Mouse (Mus musculus): ENCODE measurements around the gene Casp2. TPM values are rescaled to one million over a fixed set of nuclear protein-coding genes. Genes with fewer than 3 reads are reported as not detected.

Casp2 gene
- 19.7 and 23.4 TPM in 2 replicates for polyA plus RNA-seq (2012; rRNA removed)

DNA sequence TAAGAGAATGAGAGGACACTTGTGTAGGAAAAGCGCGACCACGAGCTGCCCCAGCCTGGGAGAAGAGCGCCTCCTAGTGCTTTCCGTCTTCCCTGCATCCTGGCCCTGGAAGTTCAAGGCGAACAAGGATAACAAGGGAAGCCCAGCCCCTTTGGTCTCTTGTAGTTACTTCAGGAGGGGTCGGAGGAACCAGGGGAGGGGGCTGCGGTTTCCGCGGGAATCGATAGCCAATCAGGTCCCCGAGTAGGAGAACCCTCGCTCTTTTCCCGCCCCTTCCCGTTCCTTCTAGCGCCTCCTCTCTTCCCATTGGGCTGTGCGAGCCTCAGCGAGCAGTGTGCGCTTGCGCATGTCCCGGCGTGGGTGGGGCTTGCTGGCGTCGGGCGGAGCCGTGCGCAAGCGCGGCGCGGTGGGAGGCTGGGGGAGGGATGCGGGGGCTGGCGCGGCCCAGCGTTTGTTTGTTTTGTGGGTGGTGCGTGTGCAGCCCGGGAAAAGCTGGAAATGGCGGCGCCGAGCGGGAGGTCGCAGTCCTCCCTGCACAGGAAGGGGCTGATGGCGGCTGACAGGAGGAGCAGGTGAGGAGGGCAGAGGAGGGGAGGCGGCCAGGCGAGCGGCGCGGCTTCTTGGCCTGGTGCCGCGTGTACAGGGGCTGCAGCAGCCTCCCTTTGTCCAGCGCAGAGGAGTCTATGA lies at the start of gene Casp2:
Gene Casp2, plus strand, starts transcription at position 360 of the 687 bp plus-strand sequence.
- TF ChIP-seq POLR2A (IDR thresholded peaks at IDR 0.05; ENCODE audit: extremely low read depth, insufficient read depth, low read length): peak; percentile 53; the same call in 1 of the 2 replicates
- TF ChIP-seq CTCF (IDR thresholded peaks at IDR 0.05; ENCODE audit: extremely low read depth, insufficient read depth, low read length): peak; percentile 93

DNA sequence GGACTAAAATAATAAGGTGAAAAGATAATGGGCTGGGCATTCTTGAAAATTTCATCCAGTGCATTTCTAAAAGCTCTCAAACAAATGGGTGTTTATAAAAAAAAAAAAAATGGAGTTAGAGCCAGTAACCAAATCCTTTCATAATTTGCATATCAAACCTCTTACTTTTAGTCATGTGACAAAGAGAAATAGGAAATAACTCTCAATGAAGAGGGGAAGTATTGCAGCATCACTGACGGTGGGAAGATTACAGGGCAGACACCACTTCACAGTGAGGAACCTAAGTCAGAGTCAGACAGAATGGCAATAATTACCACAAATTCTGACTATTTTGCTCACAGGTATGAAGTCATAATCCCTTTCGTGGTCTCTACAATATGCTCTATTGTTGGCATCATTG lies 49.8 kb upstream of the Casp2 start, which contains the start of gene Tas2r144:
Gene Tas2r144, plus strand, starts transcription at position 301 of the 400 bp plus-strand sequence.
- no peak for TF ChIP-seq POLR2A (IDR thresholded peaks at IDR 0.05; ENCODE audit: extremely low read depth, insufficient read depth, low read length)
- TF ChIP-seq CTCF (IDR thresholded peaks at IDR 0.05; ENCODE audit: extremely low read depth, insufficient read depth, low read length): no peak
- Histone ChIP-seq H3K4me3 (ENCODE audit: insufficient read depth, low read length) (no peak within 1 kb of the TSS), H3K4me1 (ENCODE audit: control insufficient read depth, insufficient read depth, low read length) (no peaks in the 10 kb centered on the region), H3K27ac (ENCODE audit: insufficient read depth, low read length) (no peak within 1 kb of the TSS)

More for the DNA sequence above, at the start of gene Casp2:
- H3K27ac ChIP-seq (ENCODE audit: insufficient read depth, low read length): peak within 1 kb of the TSS; percentile 54
- H3K4me3 ChIP-seq (ENCODE audit: insufficient read depth, low read length): peak within 1 kb of the TSS; percentile 76
- H3K4me1 ChIP-seq (ENCODE audit: control insufficient read depth, insufficient read depth, low read length): no peaks in the 10 kb centered on the region; the same call in 1 of the 2 replicates

DNA sequence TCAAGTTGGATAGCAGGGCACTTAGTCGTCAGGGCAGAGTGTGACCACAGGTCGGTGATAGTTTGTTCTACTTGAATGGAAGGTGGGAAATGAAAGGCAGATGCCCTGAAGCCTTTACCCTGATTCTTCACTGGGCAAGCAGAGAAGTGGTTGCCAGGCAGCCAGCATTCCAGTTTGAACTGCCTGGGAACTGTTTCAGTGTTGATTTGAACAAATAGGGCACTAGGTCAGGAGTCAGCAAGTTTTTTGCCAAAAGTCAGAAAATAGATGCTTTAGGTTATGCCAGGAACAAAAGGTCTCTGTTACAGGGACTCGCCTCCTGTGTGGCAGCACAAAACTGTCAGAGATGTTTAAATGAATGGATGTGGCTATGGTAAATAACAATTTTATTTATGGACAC lies 42.5 kb upstream of the Casp2 start:
- no peak overlapping the region for H3K27ac ChIP-seq (ENCODE audit: insufficient read depth, low read length)
- H3K4me3 ChIP-seq (ENCODE audit: insufficient read depth, low read length): no peak overlapping the region
- TF ChIP-seq CTCF (IDR thresholded peaks at IDR 0.05; ENCODE audit: extremely low read depth, insufficient read depth, low read length) (no peak), POLR2A (IDR thresholded peaks at IDR 0.05; ENCODE audit: extremely low read depth, insufficient read depth, low read length) (no peak)
- H3K4me1 ChIP-seq (ENCODE audit: control insufficient read depth, insufficient read depth, low read length): no peaks in the 10 kb centered on the region

DNA sequence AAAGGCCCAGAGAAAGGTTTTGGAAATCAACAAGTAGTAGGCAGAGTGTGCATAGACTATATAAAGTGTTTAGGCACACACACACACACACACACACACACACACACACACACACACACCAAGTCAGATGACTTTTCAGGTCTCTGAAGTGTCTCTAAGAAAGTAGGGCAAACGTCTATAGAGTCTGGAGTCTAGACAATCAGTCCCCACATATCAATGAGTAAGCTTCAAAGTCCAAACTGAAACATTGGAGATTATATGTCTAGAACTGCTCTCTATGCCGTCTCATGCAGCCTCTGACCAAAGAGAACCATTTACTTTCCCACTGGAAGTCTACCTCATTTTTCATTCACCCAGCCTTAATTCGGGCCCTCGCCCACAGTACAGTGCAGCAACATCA lies 39.7 kb upstream of the Casp2 start:
- Histone ChIP-seq H3K27ac (ENCODE audit: insufficient read depth, low read length) (no peak overlapping the region), H3K4me1 (ENCODE audit: control insufficient read depth, insufficient read depth, low read length) (no peaks in the 10 kb centered on the region), H3K4me3 (ENCODE audit: insufficient read depth, low read length) (no peak overlapping the region)
- TF ChIP-seq POLR2A (IDR thresholded peaks at IDR 0.05; ENCODE audit: extremely low read depth, insufficient read depth, low read length) (no peak), CTCF (IDR thresholded peaks at IDR 0.05; ENCODE audit: extremely low read depth, insufficient read depth, low read length) (no peak)

DNA sequence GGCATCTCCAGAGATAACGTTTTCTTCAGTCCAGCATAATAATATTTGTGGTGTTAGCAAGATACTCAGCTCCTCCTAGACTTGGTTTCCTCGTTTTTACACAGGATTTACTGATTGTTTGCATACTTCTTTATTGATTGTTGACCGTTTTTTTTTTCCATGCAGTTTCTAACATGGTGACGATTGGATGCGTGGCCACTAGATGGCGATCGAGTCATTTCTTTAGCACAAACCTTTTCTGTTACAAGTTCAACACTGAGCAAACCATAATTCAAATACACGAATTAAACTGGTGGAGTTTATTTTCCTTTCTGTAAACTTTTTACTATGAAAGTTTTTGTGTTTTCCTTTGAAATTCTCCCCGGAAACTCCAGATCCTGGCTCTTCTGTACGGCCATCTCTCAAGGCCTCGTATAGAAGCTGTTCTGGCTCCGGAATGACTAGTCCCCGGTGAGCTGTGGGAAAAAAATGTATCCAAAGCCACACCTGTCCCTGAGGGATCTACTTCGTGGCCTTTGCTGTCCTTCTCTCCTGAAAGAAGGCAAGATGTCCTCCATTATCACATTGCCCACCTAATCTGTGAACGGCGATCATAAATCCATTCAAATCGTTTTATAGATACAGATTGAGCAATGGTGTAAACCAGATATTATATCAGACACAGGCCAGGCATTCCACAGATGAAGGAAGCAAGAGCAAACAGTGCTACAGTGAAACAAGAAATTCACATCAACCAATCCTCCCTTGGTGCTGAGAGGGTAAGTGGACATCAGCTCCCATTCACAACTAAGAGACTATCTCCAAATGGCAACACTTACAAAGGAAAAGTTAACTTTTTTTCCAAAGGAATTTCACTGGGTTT lies 37.3 kb upstream of the Casp2 start:
- Histone ChIP-seq H3K27ac (ENCODE audit: insufficient read depth, low read length) (no peak overlapping the region), H3K4me3 (ENCODE audit: insufficient read depth, low read length) (no peak overlapping the region)
- TF ChIP-seq CTCF (IDR thresholded peaks at IDR 0.05; ENCODE audit: extremely low read depth, insufficient read depth, low read length) (peak; percentile 70; the same call in 1 of the 2 replicates), POLR2A (IDR thresholded peaks at IDR 0.05; ENCODE audit: extremely low read depth, insufficient read depth, low read length) (no peak)

DNA sequence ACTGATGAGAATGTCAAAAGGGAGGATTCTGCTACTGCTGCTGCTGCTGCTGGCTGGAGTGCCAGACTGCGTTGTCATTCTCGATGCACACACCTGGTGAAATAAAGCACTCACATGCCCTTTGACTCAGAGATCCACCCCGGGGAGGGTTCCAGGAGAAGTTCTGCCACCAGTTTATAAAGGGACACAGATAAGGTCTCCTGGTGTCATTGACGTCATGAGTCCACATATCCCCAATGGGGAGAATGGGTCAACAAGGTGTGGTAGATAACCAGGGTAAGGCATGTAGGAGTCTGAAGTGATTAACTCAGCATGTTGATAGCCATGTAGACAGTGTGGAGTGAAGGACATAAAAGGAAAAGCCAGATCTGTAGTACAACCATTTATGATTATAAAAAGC lies 35.2 kb upstream of the Casp2 start:
- no peak overlapping the region for H3K4me3 ChIP-seq (ENCODE audit: insufficient read depth, low read length)
- no peak for TF ChIP-seq CTCF (IDR thresholded peaks at IDR 0.05; ENCODE audit: extremely low read depth, insufficient read depth, low read length)
- H3K27ac ChIP-seq (ENCODE audit: insufficient read depth, low read length): no peak overlapping the region
- H3K4me1 ChIP-seq (ENCODE audit: control insufficient read depth, insufficient read depth, low read length): no peaks in the 10 kb centered on the region; the same call in 1 of the 2 replicates

More for the DNA sequence above, 37.3 kb upstream of the Casp2 start:
- no peaks in the 10 kb centered on the region; the same call in 1 of the 2 replicates for H3K4me1 ChIP-seq (ENCODE audit: control insufficient read depth, insufficient read depth, low read length)

DNA sequence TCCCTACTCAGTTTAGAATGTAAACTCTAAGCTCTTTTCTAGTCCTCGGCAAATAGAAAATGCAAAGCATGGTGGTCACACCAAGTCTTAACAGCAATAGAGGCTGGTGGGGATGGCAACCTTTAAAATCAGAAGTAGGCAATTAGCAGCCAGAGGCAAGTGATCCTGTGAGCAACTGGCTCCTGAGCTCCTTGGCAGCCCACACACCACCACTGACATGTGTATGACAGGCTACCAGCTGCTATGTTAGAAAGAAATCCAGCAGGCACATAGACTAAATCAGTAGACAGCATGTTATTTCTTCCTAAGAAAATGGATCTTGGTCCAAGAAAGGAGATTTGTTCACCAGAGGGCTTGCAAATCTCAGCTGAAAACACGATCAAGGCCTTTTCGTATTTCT lies 33.6 kb upstream of the Casp2 start:
- H3K27ac ChIP-seq (ENCODE audit: insufficient read depth, low read length): no peak overlapping the region
- no peak for TF ChIP-seq CTCF (IDR thresholded peaks at IDR 0.05; ENCODE audit: extremely low read depth, insufficient read depth, low read length)
- no peak for TF ChIP-seq POLR2A (IDR thresholded peaks at IDR 0.05; ENCODE audit: extremely low read depth, insufficient read depth, low read length)
- H3K4me1 ChIP-seq (ENCODE audit: control insufficient read depth, insufficient read depth, low read length): no peaks in the 10 kb centered on the region; the same call in 1 of the 2 replicates
- H3K4me3 ChIP-seq (ENCODE audit: insufficient read depth, low read length): no peak overlapping the region

DNA sequence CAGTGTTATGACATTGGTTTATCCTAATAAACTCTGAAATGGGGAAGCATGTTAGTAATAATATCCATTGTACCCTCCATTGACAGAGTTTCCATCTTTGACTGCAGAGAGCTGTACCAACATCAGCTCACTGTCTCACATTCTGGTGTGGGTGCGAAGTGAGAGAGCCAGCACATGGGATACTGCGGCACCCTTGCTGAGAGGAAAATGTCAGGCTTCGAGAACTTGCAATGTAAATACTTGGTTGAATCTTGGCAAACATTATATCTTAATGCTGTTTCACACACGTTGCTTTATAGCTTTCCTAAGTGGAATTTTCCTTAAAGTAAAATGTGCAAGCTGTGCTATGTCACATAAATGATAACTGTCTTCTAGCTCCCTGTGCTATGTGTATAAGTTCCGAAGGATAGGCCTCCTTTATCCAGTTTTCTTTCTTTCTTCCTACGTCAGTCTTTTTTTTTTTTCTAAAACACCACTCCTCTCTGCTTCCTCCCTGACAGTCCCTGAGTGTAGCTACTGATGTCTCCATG lies 27.4 kb upstream of the Casp2 start:
- no peaks in the 10 kb centered on the region for H3K4me1 ChIP-seq (ENCODE audit: control insufficient read depth, insufficient read depth, low read length)
- TF ChIP-seq POLR2A (IDR thresholded peaks at IDR 0.05; ENCODE audit: extremely low read depth, insufficient read depth, low read length) (no peak), CTCF (IDR thresholded peaks at IDR 0.05; ENCODE audit: extremely low read depth, insufficient read depth, low read length) (no peak)
- no peak overlapping the region for H3K4me3 ChIP-seq (ENCODE audit: insufficient read depth, low read length)
- no peak overlapping the region for H3K27ac ChIP-seq (ENCODE audit: insufficient read depth, low read length)

DNA sequence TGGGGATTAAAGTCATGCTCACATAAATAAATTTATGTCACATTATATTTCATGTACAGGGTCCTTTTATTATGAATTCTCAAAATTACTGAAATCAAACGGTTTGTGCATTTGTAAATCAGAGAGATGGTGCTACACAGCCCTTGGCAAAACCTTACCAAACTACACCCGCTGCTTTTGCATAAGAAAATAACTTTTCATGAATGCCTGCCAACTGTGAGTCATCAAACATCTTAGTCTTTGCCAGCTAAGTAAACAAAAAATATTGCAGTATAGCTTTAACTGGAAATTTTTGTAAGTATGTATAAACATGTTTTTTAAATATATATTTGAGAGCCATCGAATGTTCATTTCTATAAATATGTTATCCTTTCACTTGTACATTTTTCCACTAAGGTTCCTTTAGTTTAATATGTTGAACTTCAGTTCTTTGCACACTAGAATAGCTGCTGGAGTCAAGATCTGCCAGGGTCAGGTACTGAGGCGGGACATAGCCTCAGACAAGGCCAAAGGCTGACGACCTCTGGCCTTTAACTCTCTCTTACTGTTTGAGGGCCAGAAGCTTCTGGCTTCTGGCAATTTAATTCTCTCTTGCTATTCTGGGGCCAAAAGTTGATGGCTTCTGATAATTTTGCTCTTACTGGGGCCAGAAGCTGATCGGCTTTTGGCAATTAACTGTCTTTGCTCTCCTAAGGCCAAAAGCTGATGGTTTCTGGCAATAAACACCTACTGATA lies 23.3 kb upstream of the Casp2 start:
- TF ChIP-seq POLR2A (IDR thresholded peaks at IDR 0.05; ENCODE audit: extremely low read depth, insufficient read depth, low read length): no peak
- no peak for TF ChIP-seq CTCF (IDR thresholded peaks at IDR 0.05; ENCODE audit: extremely low read depth, insufficient read depth, low read length)
- Histone ChIP-seq H3K4me3 (ENCODE audit: insufficient read depth, low read length) (no peak overlapping the region), H3K27ac (ENCODE audit: insufficient read depth, low read length) (no peak overlapping the region), H3K4me1 (ENCODE audit: control insufficient read depth, insufficient read depth, low read length) (no peaks in the 10 kb centered on the region)
